Mouse (Mus musculus) ES-Bruce4 (cell line): Measurements from ENCODE around the gene Eqtn. TPM values are rescaled to one million over a fixed set of nuclear protein-coding genes. Genes with fewer than 3 reads are reported as not detected.

Experiments
- H3K27ac ChIP-seq: 2 replicates; pipeline ENCODE4 v1.5.1; 2012; ENCODE audit warnings: low read length, inconsistent platforms; ENCODE audit not compliant: insufficient read depth
- H3K27me3 ChIP-seq: 2 replicates; pipeline ENCODE4 v1.6.1; 2012; ENCODE audit warnings: mild to moderate bottlenecking, low read length, inconsistent platforms; ENCODE audit not compliant: control insufficient read depth, poor library complexity, insufficient read depth, severe bottlenecking
- H3K36me3 ChIP-seq: 2 replicates; pipeline ENCODE4 v1.6.1; 2012; ENCODE audit warnings: inconsistent platforms, mild to moderate bottlenecking, low read length, moderate library complexity; ENCODE audit not compliant: control insufficient read depth, poor library complexity, insufficient read depth, severe bottlenecking
- H3K4me1 ChIP-seq: one replicate; pipeline ENCODE4 v1.8.1; 2011; ENCODE audit warnings: low read length; ENCODE audit not compliant: control insufficient read depth, insufficient read depth
- H3K4me3 ChIP-seq: 2 replicates; pipeline ENCODE4 v1.5.1; 2011; ENCODE audit warnings: low read depth, mild to moderate bottlenecking, low read length
- H3K9ac ChIP-seq: 2 replicates; pipeline ENCODE4 v1.6.1; 2012; ENCODE audit warnings: low read depth, mild to moderate bottlenecking, inconsistent platforms; ENCODE audit not compliant: poor library complexity, severe bottlenecking
- H3K9me3 ChIP-seq: replicated peaks from 2 replicates; pipeline ENCODE4 v1.6.1; 2012; ENCODE audit warnings: mild to moderate bottlenecking, low read length, inconsistent platforms; ENCODE audit not compliant: control insufficient read depth, poor library complexity, insufficient read depth, severe bottlenecking
- CTCF ChIP-seq: IDR thresholded peaks from one replicate; pipeline ENCODE4 v1.8.1; 2011; ENCODE audit warnings: low read depth, low read length
- EP300 ChIP-seq: IDR thresholded peaks from 2 replicates; pipeline ENCODE4 v1.6.1; 2011; ENCODE audit warnings: low read depth, low read length; ENCODE audit not compliant: insufficient read depth
- POLR2A ChIP-seq: IDR thresholded peaks from one replicate; pipeline ENCODE4 v1.8.1; 2011; ENCODE audit warnings: low read length; ENCODE audit not compliant: insufficient read depth
- polyA plus RNA-seq: library from polyadenylated mRNA; stranded (reverse); fragments of >200 nt; gene quantifications from 2 replicates; pipeline ENCODE4 v1.2.4, GENCODE M21; 2011; ENCODE audit warnings: low read depth; ENCODE audit not compliant: missing spikeins, insufficient read depth, insufficient read length

Gene Eqtn
- polyA plus RNA-seq = not detected in 2 replicates

GRCm38 (mm10) chr4:94928743-94929142 lies at the start of gene Eqtn:
Eqtn (minus strand) TSS chr4:94928843.
- no peak within 1 kb of the TSS for H3K27ac ChIP-seq
- no peak for TF ChIP-seq EP300
- TF ChIP-seq POLR2A = no peak
- TF ChIP-seq CTCF = no peak
- H3K36me3 ChIP-seq = no peaks in the 10 kb centered on the region
- H3K27me3 ChIP-seq = no peaks in the 10 kb centered on the region
- H3K4me1 ChIP-seq = no peaks in the 10 kb centered on the region
- H3K9me3 ChIP-seq = no peaks in the 10 kb centered on the region
- no peak within 1 kb of the TSS for H3K9ac ChIP-seq
- H3K4me3 ChIP-seq = no peak within 1 kb of the TSS

GRCm38 (mm10) chr4:94973321-94973720 lies 44.7 kb upstream of the Eqtn start:
- Histone ChIP-seq H3K9me3 (no peaks in the 10 kb centered on the region), H3K4me1 (no peaks in the 10 kb centered on the region), H3K27ac (no peak overlapping the region), H3K9ac (no peak overlapping the region), H3K27me3 (no peaks in the 10 kb centered on the region), H3K36me3 (peaks cover 22% of the 10 kb centered on the region), H3K4me3 (no peak overlapping the region)
- no peak for TF ChIP-seq POLR2A

GRCm38 (mm10) chr4:94952773-94953172 lies 24.1 kb upstream of the Eqtn start:
- Histone ChIP-seq H3K36me3 (peaks cover 40% of the 10 kb centered on the region), H3K27ac (no peak overlapping the region), H3K9me3 (no peaks in the 10 kb centered on the region), H3K9ac (no peak overlapping the region), H3K4me3 (no peak overlapping the region), H3K27me3 (no peaks in the 10 kb centered on the region), H3K4me1 (no peaks in the 10 kb centered on the region)
- TF ChIP-seq POLR2A (no peak), CTCF (no peak), EP300 (no peak)

GRCm38 (mm10) chr4:94941221-94941855 lies 12.7 kb upstream of the Eqtn start:
- H3K27ac ChIP-seq = no peak overlapping the region
- no peak for TF ChIP-seq CTCF
- TF ChIP-seq EP300 = no peak
- TF ChIP-seq POLR2A = no peak
- peaks cover 8% of the 10 kb centered on the region for H3K36me3 ChIP-seq
- H3K9ac ChIP-seq = 0 out of 2 replicates have a peak overlapping the region, but pooled peaks have one; percentile 5
- no peaks in the 10 kb centered on the region for H3K9me3 ChIP-seq
- no peaks in the 10 kb centered on the region for H3K4me1 ChIP-seq
- no peaks in the 10 kb centered on the region for H3K27me3 ChIP-seq
- peak overlapping the region; percentile 37 for H3K4me3 ChIP-seq

GRCm38 (mm10) chr4:94901780-94902179 lies 26.9 kb downstream of the Eqtn start:
- Histone ChIP-seq H3K4me1 (no peaks in the 10 kb centered on the region), H3K27ac (no peak overlapping the region), H3K4me3 (no peak overlapping the region), H3K9me3 (no peaks in the 10 kb centered on the region; the same call in 1 of the 2 replicates), H3K9ac (no peak overlapping the region), H3K36me3 (no peaks in the 10 kb centered on the region), H3K27me3 (no peaks in the 10 kb centered on the region)
- no peak for TF ChIP-seq EP300
- no peak for TF ChIP-seq POLR2A
- TF ChIP-seq CTCF = no peak

GRCm38 (mm10) chr4:94900744-94901143 lies 27.9 kb downstream of the Eqtn start:
- Histone ChIP-seq H3K27ac (no peak overlapping the region), H3K27me3 (no peaks in the 10 kb centered on the region), H3K9ac (no peak overlapping the region), H3K4me1 (no peaks in the 10 kb centered on the region), H3K36me3 (no peaks in the 10 kb centered on the region), H3K4me3 (no peak overlapping the region), H3K9me3 (no peaks in the 10 kb centered on the region; the same call in 1 of the 2 replicates)
- TF ChIP-seq POLR2A (no peak), EP300 (no peak), CTCF (no peak)

Other genes with a start within 250 kb of the Eqtn start
- gene Tek, start 189.6 kb downstream of the Eqtn start, polyA plus RNA-seq = 3.1 and 3.8 TPM in 2 replicates
- 41.4 and 41.9 TPM in 2 replicates for gene Mysm1, start 50.3 kb upstream of the Eqtn start, polyA plus RNA-seq
- 16.7 and 17.9 TPM in 2 replicates for gene Jun, start 123.4 kb upstream of the Eqtn start, polyA plus RNA-seq